Mouse (Mus musculus): ENCODE measurements around the gene Iyd. TPM values are rescaled to one million over a fixed set of nuclear protein-coding genes. Genes with fewer than 3 reads are reported as not detected.

Iyd gene
- not detected for polyA plus RNA-seq (2017; shearing (Covaris generic))

DNA sequence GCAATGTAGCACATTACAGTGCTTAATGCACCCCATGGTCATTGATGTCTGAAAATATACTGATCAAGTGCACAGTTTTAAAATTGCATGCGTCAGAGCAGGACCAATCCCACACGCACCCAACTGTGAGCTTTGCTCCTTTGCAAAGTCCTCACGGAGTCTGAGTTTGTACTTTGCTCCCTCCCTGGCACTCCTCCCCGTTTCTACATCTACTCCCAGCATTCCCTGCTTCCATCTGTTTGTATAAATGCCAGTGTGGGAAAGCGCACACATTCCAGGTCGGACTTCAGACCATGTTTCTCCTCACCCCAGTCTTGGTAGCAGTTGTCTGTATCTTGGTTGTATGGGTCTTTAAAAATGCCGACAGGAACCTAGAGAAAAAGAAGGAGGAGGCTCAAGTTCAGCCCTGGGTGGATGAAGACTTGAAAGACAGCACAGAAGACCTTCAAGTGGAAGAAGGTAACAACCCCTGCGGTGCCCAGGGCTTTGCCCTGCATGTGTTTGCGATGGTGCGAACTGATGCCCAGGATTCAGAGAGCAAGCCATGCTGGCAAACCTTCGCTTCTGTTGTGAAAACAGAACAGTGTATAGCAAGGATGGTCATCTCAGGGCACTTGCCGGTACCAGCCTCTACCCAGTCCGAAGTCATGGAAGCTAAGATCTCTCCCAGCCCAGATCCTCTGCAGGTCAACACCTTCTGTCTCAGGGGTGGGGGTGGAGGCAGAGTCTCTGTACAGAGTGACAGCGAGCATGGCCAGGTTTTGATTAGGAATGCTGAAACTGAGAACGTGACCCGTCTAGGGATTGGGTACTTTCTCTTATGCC is at the start of gene Iyd:
TSS of gene Iyd (plus strand) at position 238 of the 825 bp plus-strand sequence.

Other genes with a start within 250 kb of the Iyd start
- gene Ppp1r14c, start 174.2 kb upstream of the Iyd start, polyA plus RNA-seq (2017; shearing (Covaris generic)): not detected
- gene Plekhg1, start 200.1 kb downstream of the Iyd start, polyA plus RNA-seq (2017; shearing (Covaris generic)): not detected

Measured in naive thymus-derived CD4-positive, alpha-beta T cell, adult 5 months (primary cell).